Mouse (Mus musculus) ES-Bruce4 (cell line): ENCODE data around the gene Akap2.

Source experiments
- CTCF ChIP-seq: IDR thresholded peaks from one replicate; pipeline ENCODE4 v1.8.1; 2011; ENCODE audit warnings: low read depth, low read length
- EP300 ChIP-seq: IDR thresholded peaks from 2 replicates; pipeline ENCODE4 v1.6.1; 2011; ENCODE audit warnings: low read depth, low read length; ENCODE audit not compliant: insufficient read depth
- POLR2A ChIP-seq: IDR thresholded peaks from one replicate; pipeline ENCODE4 v1.8.1; 2011; ENCODE audit warnings: low read length; ENCODE audit not compliant: insufficient read depth

GRCm38 (mm10) chr4:57927464-57928205, 210.2 kb downstream of the Akap2 start:
- TF ChIP-seq EP300, result no peak
- TF ChIP-seq CTCF, result no peak
- TF ChIP-seq POLR2A, result no peak
